Mouse (Mus musculus): ENCODE results near the gene Nfkbiz.

Gene Nfkbiz

GRCm38 (mm10) chr16:55804799-55805198 lies 33.9 kb downstream of the Nfkbiz start:
- no peak for TF ChIP-seq NANOG (IDR thresholded peaks at IDR 0.05; ENCODE audit: borderline replicate concordance, low read length)
- no peak for TF ChIP-seq POU5F1 (IDR thresholded peaks at IDR 0.05; ENCODE audit: borderline replicate concordance, low read length)
- TF ChIP-seq CTCF (conservative IDR thresholded peaks at IDR 0.05; ENCODE audit: low read length), result no peak
- H3K9me3 ChIP-seq (ENCODE audit: low read length), result no peaks in the 10 kb centered on the region

GRCm38 (mm10) chr16:55801629-55802028 lies 37.1 kb downstream of the Nfkbiz start:
- Histone ChIP-seq H3K4me1 (replicated peaks; ENCODE audit: low read depth, low read length) (no peaks in the 10 kb centered on the region), H3K4me3 (replicated peaks; ENCODE audit: low read length) (no peak overlapping the region), H3K9me3 (ENCODE audit: low read length) (no peaks in the 10 kb centered on the region), H3K36me3 (ENCODE audit: insufficient read depth, low read length) (no peaks in the 10 kb centered on the region), H3K27me3 (ENCODE audit: insufficient read depth, low read length) (no peaks in the 10 kb centered on the region)
- no peak for TF ChIP-seq CTCF (conservative IDR thresholded peaks at IDR 0.05; ENCODE audit: low read length)
- TF ChIP-seq NANOG (IDR thresholded peaks at IDR 0.05; ENCODE audit: borderline replicate concordance, low read length), result no peak
- TF ChIP-seq POU5F1 (IDR thresholded peaks at IDR 0.05; ENCODE audit: borderline replicate concordance, low read length), result no peak

More at GRCm38 (mm10) chr16:55804799-55805198, 33.9 kb downstream of the Nfkbiz start:
- Histone ChIP-seq H3K36me3 (ENCODE audit: insufficient read depth, low read length) (no peaks in the 10 kb centered on the region), H3K27me3 (ENCODE audit: insufficient read depth, low read length) (no peaks in the 10 kb centered on the region), H3K4me1 (replicated peaks; ENCODE audit: low read depth, low read length) (peaks cover 6% of the 10 kb centered on the region), H3K4me3 (replicated peaks; ENCODE audit: low read length) (no peak overlapping the region)

GRCm38 (mm10) chr16:55798845-55799244 lies 39.9 kb downstream of the Nfkbiz start:
- no peaks in the 10 kb centered on the region for H3K9me3 ChIP-seq (ENCODE audit: low read length)
- no peaks in the 10 kb centered on the region for H3K36me3 ChIP-seq (ENCODE audit: insufficient read depth, low read length)
- H3K4me3 ChIP-seq (replicated peaks; ENCODE audit: low read length), result no peak overlapping the region
- no peaks in the 10 kb centered on the region for H3K27me3 ChIP-seq (ENCODE audit: insufficient read depth, low read length)
- no peak for TF ChIP-seq CTCF (conservative IDR thresholded peaks at IDR 0.05; ENCODE audit: low read length)
- TF ChIP-seq POU5F1 (IDR thresholded peaks at IDR 0.05; ENCODE audit: borderline replicate concordance, low read length), result no peak
- no peak for TF ChIP-seq NANOG (IDR thresholded peaks at IDR 0.05; ENCODE audit: borderline replicate concordance, low read length)
- no peaks in the 10 kb centered on the region for H3K4me1 ChIP-seq (replicated peaks; ENCODE audit: low read depth, low read length)

- Histone ChIP-seq H3K4me3 (replicated peaks; ENCODE audit: low read length) (no peak overlapping the region), H3K4me1 (replicated peaks; ENCODE audit: low read depth, low read length) (0 out of 2 replicates have a peak, but pooled peaks cover 2% of the 10 kb centered on the region), H3K9me3 (ENCODE audit: low read length) (peaks cover 34% of the 10 kb centered on the region), H3K27me3 (ENCODE audit: insufficient read depth, low read length) (no peaks in the 10 kb centered on the region), H3K36me3 (ENCODE audit: insufficient read depth, low read length) (no peaks in the 10 kb centered on the region)
- TF ChIP-seq POU5F1 (IDR thresholded peaks at IDR 0.05; ENCODE audit: borderline replicate concordance, low read length), result no peak
- TF ChIP-seq CTCF (conservative IDR thresholded peaks at IDR 0.05; ENCODE audit: low read length), result no peak
- TF ChIP-seq NANOG (IDR thresholded peaks at IDR 0.05; ENCODE audit: borderline replicate concordance, low read length), result no peak
These were observed 48.4 kb downstream of the Nfkbiz start for GRCm38 (mm10) chr16:55790326-55790725.

- no peak overlapping the region for H3K4me3 ChIP-seq (replicated peaks; ENCODE audit: low read length)
These were observed 49.4 kb downstream of the Nfkbiz start for GRCm38 (mm10) chr16:55789291-55789690.

GRCm38 (mm10) chr16:55788671-55789070 lies 50.0 kb downstream of the Nfkbiz start:
- Histone ChIP-seq H3K27me3 (ENCODE audit: insufficient read depth, low read length) (no peaks in the 10 kb centered on the region), H3K9me3 (ENCODE audit: low read length) (peaks cover 34% of the 10 kb centered on the region), H3K36me3 (ENCODE audit: insufficient read depth, low read length) (no peaks in the 10 kb centered on the region), H3K4me1 (replicated peaks; ENCODE audit: low read depth, low read length) (peaks cover 9% of the 10 kb centered on the region), H3K4me3 (replicated peaks; ENCODE audit: low read length) (no peak overlapping the region)
- TF ChIP-seq CTCF (conservative IDR thresholded peaks at IDR 0.05; ENCODE audit: low read length), result no peak
- no peak for TF ChIP-seq NANOG (IDR thresholded peaks at IDR 0.05; ENCODE audit: borderline replicate concordance, low read length)
- TF ChIP-seq POU5F1 (IDR thresholded peaks at IDR 0.05; ENCODE audit: borderline replicate concordance, low read length), result no peak

More at GRCm38 (mm10) chr16:55789291-55789690, 49.4 kb downstream of the Nfkbiz start:
- H3K9me3 ChIP-seq (ENCODE audit: low read length), result peaks cover 34% of the 10 kb centered on the region
- no peaks in the 10 kb centered on the region for H3K36me3 ChIP-seq (ENCODE audit: insufficient read depth, low read length)
- peaks cover 5% of the 10 kb centered on the region; the same call in 1 of the 2 replicates for H3K4me1 ChIP-seq (replicated peaks; ENCODE audit: low read depth, low read length)
- no peaks in the 10 kb centered on the region for H3K27me3 ChIP-seq (ENCODE audit: insufficient read depth, low read length)
- TF ChIP-seq POU5F1 (IDR thresholded peaks at IDR 0.05; ENCODE audit: borderline replicate concordance, low read length), result no peak
- TF ChIP-seq CTCF (conservative IDR thresholded peaks at IDR 0.05; ENCODE audit: low read length), result no peak
- no peak for TF ChIP-seq NANOG (IDR thresholded peaks at IDR 0.05; ENCODE audit: borderline replicate concordance, low read length)

- H3K9me3 ChIP-seq (ENCODE audit: low read length), result peaks cover 34% of the 10 kb centered on the region
These were observed 51.2 kb downstream of the Nfkbiz start for GRCm38 (mm10) chr16:55787385-55788072.

GRCm38 (mm10) chr16:55784379-55784778 lies 54.3 kb downstream of the Nfkbiz start:
- 0 out of 2 replicates have a peak, but pooled peaks cover 2% of the 10 kb centered on the region for H3K27me3 ChIP-seq (ENCODE audit: insufficient read depth, low read length)
- H3K4me1 ChIP-seq (replicated peaks; ENCODE audit: low read depth, low read length), result peaks cover 12% of the 10 kb centered on the region
- H3K9me3 ChIP-seq (ENCODE audit: low read length), result peaks cover 17% of the 10 kb centered on the region
- no peak for TF ChIP-seq POU5F1 (IDR thresholded peaks at IDR 0.05; ENCODE audit: borderline replicate concordance, low read length)
- no peak for TF ChIP-seq NANOG (IDR thresholded peaks at IDR 0.05; ENCODE audit: borderline replicate concordance, low read length)
- no peak for TF ChIP-seq CTCF (conservative IDR thresholded peaks at IDR 0.05; ENCODE audit: low read length)
- H3K4me3 ChIP-seq (replicated peaks; ENCODE audit: low read length), result no peak overlapping the region
- H3K36me3 ChIP-seq (ENCODE audit: insufficient read depth, low read length), result no peaks in the 10 kb centered on the region

More at GRCm38 (mm10) chr16:55787385-55788072, 51.2 kb downstream of the Nfkbiz start:
- Histone ChIP-seq H3K27me3 (ENCODE audit: insufficient read depth, low read length) (no peaks in the 10 kb centered on the region), H3K36me3 (ENCODE audit: insufficient read depth, low read length) (no peaks in the 10 kb centered on the region), H3K4me3 (replicated peaks; ENCODE audit: low read length) (no peak overlapping the region), H3K4me1 (replicated peaks; ENCODE audit: low read depth, low read length) (peaks cover 12% of the 10 kb centered on the region)
- TF ChIP-seq NANOG (IDR thresholded peaks at IDR 0.05; ENCODE audit: borderline replicate concordance, low read length) (no peak), POU5F1 (IDR thresholded peaks at IDR 0.05; ENCODE audit: borderline replicate concordance, low read length) (no peak), CTCF (conservative IDR thresholded peaks at IDR 0.05; ENCODE audit: low read length) (no peak)
